Mouse (Mus musculus) bone marrow, adult 2 months (tissue): ENCODE measurements around the gene Axdnd1. TPM values are rescaled to one million over a fixed set of nuclear protein-coding genes. Genes with fewer than 3 reads are reported as not detected.
"Not testable (repeated sequence)": the region's sequence is repeated elsewhere in the genome, so short reads cannot be mapped to it uniquely, and the experiment has no call there.

Experiments
- H3K27ac ChIP-seq: fragments of 200-500 bp; 2 replicates; pipeline ENCODE4 v1.5.1; 2012; ENCODE audit warnings: low read depth, mild to moderate bottlenecking, control low read depth, inconsistent platforms, low read length; ENCODE audit not compliant: control insufficient read depth, poor library complexity, insufficient read depth
- H3K4me1 ChIP-seq: fragments of 200-500 bp; 2 replicates; pipeline ENCODE4 v1.6.1; 2011; ENCODE audit warnings: low read length; ENCODE audit not compliant: control insufficient read depth, insufficient read depth
- H3K4me3 ChIP-seq: fragments of 200-500 bp; replicated peaks from 2 replicates; pipeline ENCODE3; 2011; ENCODE audit warnings: mild to moderate bottlenecking, low read depth, low read length, control low read depth; ENCODE audit not compliant: control insufficient read depth
- CTCF ChIP-seq: fragments of 200-500 bp; IDR thresholded peaks from 2 replicates; pipeline ENCODE4 v1.5.1; 2011; ENCODE audit warnings: low read length, control low read depth; ENCODE audit not compliant: control insufficient read depth, insufficient read depth
- POLR2A ChIP-seq: fragments of 200-500 bp; IDR thresholded peaks from 2 replicates; pipeline ENCODE4 v1.6.1; 2011; ENCODE audit warnings: low read depth, mild to moderate bottlenecking, control low read depth, low read length, borderline replicate concordance; ENCODE audit not compliant: control insufficient read depth
- WGBS: fragments of 180-500 bp; shearing (Covaris S2); methylation state at CpG from one replicate; pipeline ENCODE4 v1.1.7; 2018; 5-methylcytosine and 5-hydroxymethylcytosine counted together
- polyA plus RNA-seq: library from polyadenylated mRNA; stranded (reverse); fragments of >200 nt; gene quantifications from 2 replicates; pipeline ENCODE4 v1.2.4, GENCODE M21; 2011; ENCODE audit warnings: low replicate concordance; ENCODE audit not compliant: missing spikeins, insufficient read depth, insufficient read length

Gene Axdnd1
- polyA plus RNA-seq, 1 experiment, result 1.6 TPM

- H3K27ac ChIP-seq, result no peak overlapping the region
- H3K4me1 ChIP-seq, result no peaks in the 10 kb centered on the region
- 81% methylated on average over 4 of the region's 4 CpGs for WGBS
- no peak overlapping the region for H3K4me3 ChIP-seq
- no peak for TF ChIP-seq CTCF
Measured at GRCm38 (mm10) chr1:156425746-156426145, 4.8 kb upstream of the Axdnd1 start.

- Histone ChIP-seq H3K27ac (no peak overlapping the region), H3K4me1 (no peaks in the 10 kb centered on the region), H3K4me3 (no peak overlapping the region)
- 77% methylated on average over 3 of the region's 3 CpGs for WGBS
- TF ChIP-seq POLR2A (no peak), CTCF (no peak)
Measured at GRCm38 (mm10) chr1:156424054-156424453, 3.1 kb upstream of the Axdnd1 start.

DNA sequence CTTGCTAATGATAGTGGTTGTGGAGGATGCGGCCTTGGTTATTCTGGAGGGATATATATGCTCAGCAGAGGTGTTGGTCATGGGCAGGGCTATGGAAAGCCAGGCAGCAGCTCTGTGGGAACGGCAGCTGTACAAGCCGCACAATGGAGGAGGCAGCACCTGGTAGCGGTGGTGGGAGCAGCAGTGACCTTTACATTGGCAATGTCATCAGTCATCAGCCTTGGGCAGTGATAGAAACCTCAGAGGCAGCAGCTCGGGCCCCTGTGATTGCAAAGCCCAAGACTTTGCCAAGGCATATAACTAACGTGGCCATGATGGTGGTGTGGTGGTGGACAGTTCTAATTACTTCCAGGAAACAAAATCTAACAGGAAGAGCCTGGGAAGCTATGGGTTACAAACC, 2.5 kb upstream of the Axdnd1 start:
- Histone ChIP-seq H3K4me1 (no peaks in the 10 kb centered on the region), H3K4me3 (no peak overlapping the region), H3K27ac (no peak overlapping the region)
- WGBS, result 85% methylated on average over 6 of the region's 6 CpGs
- TF ChIP-seq POLR2A, result no peak
- TF ChIP-seq CTCF, result no peak

DNA sequence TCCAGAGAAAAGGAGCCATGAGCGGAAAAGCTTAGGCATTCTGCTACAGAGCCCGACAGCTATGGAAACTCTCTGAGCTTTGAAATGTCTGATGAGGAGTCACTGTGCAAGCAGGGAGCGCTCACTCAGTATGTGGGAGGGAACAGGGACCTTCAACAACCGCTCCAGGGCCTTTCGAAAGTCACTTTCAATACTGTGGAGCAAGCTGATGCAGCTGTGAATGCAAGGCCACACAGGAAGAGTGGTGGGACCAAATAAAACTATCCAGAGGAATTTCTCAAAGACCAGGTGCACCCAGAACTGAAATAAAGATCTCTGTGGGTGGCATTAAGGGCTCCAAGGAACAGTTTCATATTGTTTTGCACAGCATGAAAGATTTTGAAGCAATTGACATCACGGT, 1.9 kb upstream of the Axdnd1 start:
- no peak overlapping the region for H3K4me3 ChIP-seq
- no peak for TF ChIP-seq POLR2A
- TF ChIP-seq CTCF, result no peak
- no peak overlapping the region for H3K27ac ChIP-seq
- 81% methylated on average over 6 of the region's 6 CpGs for WGBS
- H3K4me1 ChIP-seq, result no peaks in the 10 kb centered on the region

- TF ChIP-seq POLR2A (no peak), CTCF (no peak)
- Histone ChIP-seq H3K4me3 (no peak overlapping the region), H3K4me1 (no peaks in the 10 kb centered on the region), H3K27ac (no peak overlapping the region)
- WGBS, result 48% methylated on average over 4 of the region's 4 CpGs
Measured at GRCm38 (mm10) chr1:156418170-156418569, 2.8 kb downstream of the Axdnd1 start.

GRCm38 (mm10) chr1:156408521-156408920, 12.4 kb downstream of the Axdnd1 start:
- no peak overlapping the region for H3K4me3 ChIP-seq
- no peak overlapping the region for H3K27ac ChIP-seq
- 65% methylated on average over 4 of the region's 4 CpGs for WGBS
- TF ChIP-seq POLR2A, result no peak
- TF ChIP-seq CTCF, result no peak
- no peaks in the 10 kb centered on the region; the same call in 1 of the 2 replicates for H3K4me1 ChIP-seq

DNA sequence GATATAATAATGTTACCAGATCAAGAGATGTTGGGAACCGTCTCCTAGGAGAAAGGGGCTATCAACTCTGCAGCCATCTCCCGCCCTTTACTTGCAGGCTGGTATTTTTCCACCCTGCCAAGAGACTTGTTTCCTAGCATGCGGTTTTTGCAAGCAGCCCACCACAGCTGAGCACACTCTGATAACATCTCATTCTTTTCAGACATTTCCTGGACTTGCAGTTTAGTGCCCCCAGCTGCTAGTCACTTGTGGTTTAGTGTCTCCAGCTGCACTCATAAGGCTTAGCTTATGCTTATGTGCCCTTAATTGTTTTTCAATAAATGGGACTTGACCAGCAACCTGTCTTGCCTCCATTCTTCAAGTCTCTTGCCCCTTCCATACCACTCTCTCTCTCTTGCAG, 13.0 kb downstream of the Axdnd1 start:
- H3K27ac ChIP-seq, result no peak overlapping the region
- H3K4me3 ChIP-seq, result no peak overlapping the region
- under 1% methylated on average over 3 of the region's 3 CpGs for WGBS

GRCm38 (mm10) chr1:156403251-156403650, 17.7 kb downstream of the Axdnd1 start:
- no peaks in the 10 kb centered on the region; the same call in 1 of the 2 replicates for H3K4me1 ChIP-seq
- H3K27ac ChIP-seq, result no peak overlapping the region
- TF ChIP-seq POLR2A, result no peak
- no peak for TF ChIP-seq CTCF
- 89% methylated on average over 10 of the region's 10 CpGs for WGBS
- no peak overlapping the region for H3K4me3 ChIP-seq

More for the DNA sequence above, 13.0 kb downstream of the Axdnd1 start:
- no peak for TF ChIP-seq POLR2A
- no peak for TF ChIP-seq CTCF
- no peaks in the 10 kb centered on the region; the same call in 1 of the 2 replicates for H3K4me1 ChIP-seq

DNA sequence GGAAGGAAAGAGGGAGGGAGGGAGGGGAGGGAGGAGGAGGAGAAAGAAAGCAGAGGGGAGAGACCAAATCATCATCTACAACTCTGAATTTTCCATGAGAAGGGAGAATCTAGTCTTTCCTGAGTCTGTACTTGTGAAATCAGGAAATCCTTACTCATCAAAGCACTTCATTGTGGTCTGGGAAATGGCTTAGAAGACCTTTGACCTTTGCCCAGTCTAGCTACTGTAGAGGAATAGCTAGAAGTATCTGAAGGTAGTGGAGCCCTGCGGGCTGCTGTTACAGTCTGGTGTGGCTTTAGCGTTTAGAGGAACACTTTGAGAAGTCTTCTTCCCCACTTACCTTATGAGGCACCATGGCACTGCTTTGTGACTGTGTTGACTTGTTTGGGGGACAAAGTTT, 18.5 kb downstream of the Axdnd1 start:
- no peak overlapping the region for H3K4me3 ChIP-seq
- TF ChIP-seq CTCF, result no peak
- no peak for TF ChIP-seq POLR2A
- no peaks in the 10 kb centered on the region for H3K4me1 ChIP-seq
- WGBS, result 76% methylated on average over 2 of the region's 2 CpGs
- H3K27ac ChIP-seq, result no peak overlapping the region

- WGBS, result 67% methylated on average over 3 of the region's 3 CpGs
- H3K27ac ChIP-seq, H3K4me1 ChIP-seq, H3K4me3 ChIP-seq: not testable (repeated sequence)
Measured at GRCm38 (mm10) chr1:156400159-156400558, 20.8 kb downstream of the Axdnd1 start.
